Mouse (Mus musculus) large intestine, adult 2 months (tissue): ENCODE measurements around the gene Hhat. TPM values are rescaled to one million over a fixed set of nuclear protein-coding genes. Genes with fewer than 3 reads are reported as not detected.

Source experiments
- DNase-seq: peaks from one replicate; pipeline ENCODE4 v3.0.0-alpha.2; 2012; ENCODE audit warnings: low read depth, low spot score
- WGBS: fragments of 180-500 bp; shearing (Covaris S2); methylation state at CpG from one replicate; pipeline ENCODE4 v1.1.7; 2018; 5-methylcytosine and 5-hydroxymethylcytosine counted together
- polyA plus RNA-seq: library from polyadenylated mRNA; depleted of rRNA; stranded (reverse); fragments of >200 nt; gene quantifications from 2 replicates; pipeline ENCODE4 v1.2.3, GENCODE M21; 2012

Gene Hhat
- polyA plus RNA-seq, 1 experiment = 1.8 TPM

DNA sequence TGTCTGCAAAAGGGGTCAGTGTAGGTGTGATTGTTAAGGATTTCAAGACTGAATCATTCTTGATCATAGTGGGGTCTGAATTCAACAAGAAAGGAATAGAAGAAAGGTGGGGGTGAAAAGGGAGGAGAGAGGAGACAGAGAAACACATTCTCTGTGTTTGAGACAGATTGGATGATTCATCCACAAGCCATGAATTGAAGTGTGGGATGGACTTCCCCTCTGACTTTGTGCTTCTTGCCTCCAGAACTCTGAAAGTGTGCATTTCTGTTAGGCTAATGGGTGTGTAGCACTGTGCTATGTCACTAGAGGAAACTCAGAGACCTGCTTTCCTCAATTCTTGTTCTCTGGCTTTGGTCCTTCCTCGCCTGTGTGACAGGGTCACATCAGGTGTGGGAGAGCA lies 15.2 kb upstream of the Hhat start:
- 81% methylated on average over 1 of the region's 1 CpGs for WGBS
- no peak for DNase-seq

- 55% methylated on average over 17 of the region's 17 CpGs for WGBS
- no peak for DNase-seq
These were observed 14.3 kb upstream of the Hhat start for GRCm38 (mm10) chr1:192785046-192785961.

DNA sequence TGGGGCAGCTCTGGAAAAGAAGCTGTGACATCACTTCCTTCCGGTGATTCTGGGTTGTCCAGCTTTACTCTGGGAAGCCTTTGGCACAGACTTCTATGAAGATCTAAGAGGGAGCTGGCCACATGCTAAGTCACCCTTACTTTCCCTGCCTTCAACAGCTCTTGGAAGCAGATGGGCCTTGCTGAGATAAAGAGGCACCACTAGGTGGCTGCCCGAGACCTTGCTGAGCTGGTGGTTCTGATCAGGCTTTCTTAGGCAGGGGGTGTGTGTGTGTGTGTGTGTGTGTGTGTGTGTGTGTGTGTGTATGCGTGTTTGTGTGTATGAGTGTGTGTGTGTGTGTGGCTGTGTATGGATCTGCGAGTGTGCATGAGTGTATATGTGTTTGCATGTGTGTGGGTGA lies 13.4 kb upstream of the Hhat start:
- no peak for DNase-seq
- WGBS = 33% methylated on average over 4 of the region's 4 CpGs

GRCm38 (mm10) chr1:192781256-192781655 lies 10.2 kb upstream of the Hhat start:
- DNase-seq = no peak

- DNase-seq = no peak
- 62% methylated on average over 6 of the region's 6 CpGs for WGBS
These were observed 8.0 kb upstream of the Hhat start for GRCm38 (mm10) chr1:192778869-192779514.

GRCm38 (mm10) chr1:192778206-192778605 lies 7.2 kb upstream of the Hhat start:
- WGBS = 85% methylated on average over 4 of the region's 4 CpGs
- DNase-seq = no peak

DNA sequence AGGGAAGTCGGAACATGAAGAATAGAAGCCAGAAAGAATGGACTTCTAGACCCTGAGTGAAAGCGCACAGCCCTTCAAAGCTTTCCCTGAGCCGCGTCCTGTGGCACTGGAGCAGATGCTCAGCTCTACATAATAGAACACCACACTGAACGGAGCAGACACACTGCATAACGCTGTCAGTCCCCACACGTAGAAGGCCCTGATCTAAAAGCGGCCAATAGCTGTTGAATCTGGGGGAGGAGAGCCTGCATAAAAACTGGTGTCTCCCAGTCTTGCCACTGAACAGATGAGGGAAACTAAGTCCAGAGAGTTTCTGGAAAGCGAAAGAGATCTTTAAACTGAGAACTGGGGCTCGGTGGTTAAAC lies 911 bp downstream of the Hhat start:
- no peak for DNase-seq
- 11% methylated on average over 10 of the region's 10 CpGs for WGBS

GRCm38 (mm10) chr1:192765531-192765930 lies 5.5 kb downstream of the Hhat start:
- 70% methylated on average over 4 of the region's 4 CpGs for WGBS
- DNase-seq = no peak

DNA sequence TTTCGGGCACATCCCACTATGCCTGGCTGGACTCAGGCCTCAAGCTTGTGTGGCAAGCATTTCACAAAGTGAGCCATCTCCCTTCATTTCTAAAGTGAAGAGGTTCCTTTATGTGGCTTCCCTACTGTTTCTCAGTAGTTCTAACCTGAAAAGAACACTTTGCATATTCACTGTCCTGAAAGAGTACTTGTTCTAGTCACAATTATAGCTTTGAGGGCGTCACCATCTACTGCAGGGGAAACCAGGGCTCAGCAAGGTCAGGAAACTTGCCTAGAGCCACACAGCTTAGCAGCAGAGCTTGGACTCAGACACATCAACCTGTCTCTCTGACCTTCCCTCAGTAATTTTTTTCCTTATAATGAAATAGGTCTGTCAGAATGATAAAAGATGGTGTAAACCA lies 6.5 kb downstream of the Hhat start:
- WGBS = 74% methylated on average over 2 of the region's 2 CpGs
- DNase-seq = no peak

- WGBS = 54% methylated on average over 7 of the region's 7 CpGs
- DNase-seq = no peak
These were observed 7.8 kb downstream of the Hhat start for GRCm38 (mm10) chr1:192762946-192763933.

- WGBS = 89% methylated on average over 7 of the region's 7 CpGs
- no peak for DNase-seq
These were observed 14.3 kb downstream of the Hhat start for GRCm38 (mm10) chr1:192756674-192757073.

DNA sequence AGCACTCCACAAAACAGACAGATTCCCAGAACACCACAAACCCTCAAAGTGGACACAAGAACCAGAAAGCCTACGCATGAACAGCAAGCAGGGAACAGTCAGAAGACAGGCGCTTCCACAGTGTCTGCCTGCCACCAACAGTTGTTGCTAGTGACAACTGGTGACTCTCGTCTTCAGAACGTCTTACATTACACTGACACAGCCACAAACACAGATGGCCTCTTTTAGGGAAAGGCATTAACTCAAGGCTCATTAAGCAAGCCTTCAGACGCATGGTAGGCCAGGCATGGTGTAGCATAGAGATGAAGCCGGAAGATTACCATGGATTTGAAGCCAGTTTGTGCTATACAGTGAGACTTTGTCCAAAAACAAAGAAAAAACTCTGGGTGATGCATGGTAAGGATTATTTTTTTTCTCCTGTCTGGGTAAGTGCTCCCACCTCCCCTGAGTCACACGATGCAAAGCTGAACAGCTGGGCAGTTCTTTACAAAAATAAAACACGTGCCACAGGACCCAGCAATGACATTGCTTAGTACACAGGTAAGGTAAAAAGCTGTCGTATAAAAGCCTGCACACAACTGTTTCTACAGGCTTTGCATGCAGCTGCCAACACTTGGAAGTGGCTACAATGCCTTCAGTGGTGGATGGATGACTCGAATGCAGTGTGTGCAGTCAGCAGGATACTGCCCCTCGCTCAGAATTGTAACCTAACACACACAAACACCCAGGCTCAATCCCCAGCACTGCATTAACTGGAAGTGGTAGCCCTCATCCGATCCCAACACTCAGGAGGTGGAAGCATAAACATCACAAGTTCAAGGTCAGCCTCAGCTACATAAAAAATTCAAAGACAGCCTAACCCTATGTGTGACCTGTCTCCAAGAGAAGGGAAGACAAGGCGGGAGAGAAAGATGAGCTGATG lies 15.1 kb downstream of the Hhat start:
- DNase-seq = no peak
- 82% methylated on average over 13 of the region's 13 CpGs for WGBS

- WGBS = 97% methylated on average over 13 of the region's 13 CpGs
- DNase-seq = no peak
These were observed 15.8 kb downstream of the Hhat start for GRCm38 (mm10) chr1:192755246-192755645.

- DNase-seq = no peak
- 69% methylated on average over 4 of the region's 4 CpGs for WGBS
These were observed 16.8 kb downstream of the Hhat start for GRCm38 (mm10) chr1:192754268-192754667.

GRCm38 (mm10) chr1:192752659-192753601 lies 18.1 kb downstream of the Hhat start:
- DNase-seq = no peak
- WGBS = 43% methylated on average over 8 of the region's 8 CpGs

DNA sequence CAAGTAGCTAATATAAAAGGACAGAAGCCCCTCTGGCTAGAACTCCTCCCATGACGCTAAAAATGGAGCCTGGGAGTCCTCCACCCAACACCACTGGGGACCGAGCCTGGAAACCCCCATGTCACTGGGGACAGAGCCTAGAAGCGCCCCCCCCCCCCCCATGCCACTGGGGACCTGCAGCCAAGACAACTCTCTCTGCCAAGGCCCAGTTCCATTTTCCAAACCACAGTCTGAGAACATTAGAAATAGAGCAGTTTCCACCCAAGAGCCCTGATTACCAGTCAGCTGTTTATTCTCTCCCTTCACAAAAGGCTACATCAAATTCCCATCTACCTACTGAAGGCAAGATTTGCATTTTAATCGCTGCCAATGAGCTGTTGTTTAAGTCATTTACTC lies 21.0 kb downstream of the Hhat start:
- 70% methylated on average over 4 of the region's 4 CpGs for WGBS
- no peak for DNase-seq

DNA sequence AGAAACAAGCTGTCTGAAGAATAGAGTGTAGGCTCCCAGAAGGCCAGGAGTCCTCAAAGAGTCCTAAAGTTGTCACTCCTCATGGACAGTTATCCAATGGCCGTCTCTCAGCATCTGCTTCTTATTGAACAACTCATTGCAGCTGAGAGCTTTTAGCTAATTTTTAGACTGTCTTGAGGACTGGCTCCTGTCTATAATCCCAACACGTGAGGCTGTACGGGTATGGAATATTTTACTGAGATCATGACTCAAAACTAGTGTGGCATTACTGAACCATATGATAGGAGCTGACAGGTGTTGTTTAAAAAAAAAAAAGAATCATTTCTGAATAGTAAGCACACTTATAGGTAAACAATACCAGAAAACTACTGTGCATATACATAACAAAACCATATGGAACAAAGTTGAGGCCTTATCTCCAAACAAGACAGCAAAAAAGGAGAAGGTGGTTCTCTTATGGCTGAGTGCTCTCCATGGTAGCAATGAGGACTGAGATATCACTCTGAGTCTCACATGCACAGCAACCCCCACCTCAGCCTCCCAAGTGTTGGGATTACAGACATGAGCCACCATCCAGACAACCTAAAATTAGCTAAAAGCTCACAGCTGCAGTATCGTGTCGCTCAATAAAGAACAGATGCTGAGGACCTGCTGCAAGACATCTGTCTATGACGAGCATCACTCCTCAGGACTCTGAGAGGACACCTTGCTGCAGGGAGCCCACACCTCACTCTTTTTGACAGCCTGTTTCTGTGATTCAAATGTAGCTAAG lies 21.6 kb downstream of the Hhat start:
- WGBS = 87% methylated on average over 6 of the region's 6 CpGs
- DNase-seq = no peak
